Mouse (Mus musculus): ENCODE measurements around the gene Ldlrad3.

The Ldlrad3 gene

GRCm38 (mm10) chr2:101973810-101974209 lies 212.4 kb downstream of the Ldlrad3 start:
- DNase-seq (ENCODE audit: extremely low read depth, low read depth, low spot score): no peak

DNA sequence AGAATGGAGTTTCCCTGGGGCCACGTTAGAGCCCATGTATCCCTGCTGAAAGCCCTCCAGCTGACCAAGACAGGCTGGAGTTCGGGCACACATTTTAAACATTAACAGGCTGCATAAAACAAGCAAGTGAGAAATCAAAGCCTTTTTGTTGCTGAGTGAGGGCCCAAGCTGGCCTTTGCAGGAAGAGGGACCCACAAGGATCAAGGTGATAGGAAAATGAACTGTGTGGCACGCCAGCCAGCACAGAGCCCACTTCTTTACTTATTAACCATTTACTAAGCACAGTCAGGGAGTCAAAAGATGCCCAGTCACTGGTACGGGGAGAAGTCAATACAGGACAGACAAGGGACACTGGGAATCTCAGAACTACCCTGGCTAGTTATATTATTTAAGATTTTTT lies 218.6 kb downstream of the Ldlrad3 start:
- DNase-seq (ENCODE audit: extremely low read depth, low read depth, low spot score): no peak

DNA sequence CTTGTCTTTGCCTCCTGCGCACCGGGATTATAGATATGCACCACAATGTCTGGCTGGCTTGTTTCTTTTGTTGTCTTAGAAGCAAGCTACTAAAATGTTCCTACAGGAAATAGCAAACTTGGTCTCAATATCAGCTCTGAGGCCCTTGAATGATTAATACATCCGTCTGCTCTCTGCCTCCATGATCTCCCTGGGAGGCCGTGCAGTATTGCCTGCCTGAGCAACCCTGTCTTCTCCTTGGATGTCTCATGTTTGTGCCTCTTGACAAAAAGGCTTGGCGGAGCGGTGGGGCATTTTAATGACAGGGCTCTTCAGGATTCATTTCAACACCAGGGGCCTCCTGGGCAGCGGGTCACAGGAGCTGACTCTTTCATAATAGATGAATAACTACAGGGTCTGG lies 219.0 kb downstream of the Ldlrad3 start:
- DNase-seq (ENCODE audit: extremely low read depth, low read depth, low spot score): no peak

DNA sequence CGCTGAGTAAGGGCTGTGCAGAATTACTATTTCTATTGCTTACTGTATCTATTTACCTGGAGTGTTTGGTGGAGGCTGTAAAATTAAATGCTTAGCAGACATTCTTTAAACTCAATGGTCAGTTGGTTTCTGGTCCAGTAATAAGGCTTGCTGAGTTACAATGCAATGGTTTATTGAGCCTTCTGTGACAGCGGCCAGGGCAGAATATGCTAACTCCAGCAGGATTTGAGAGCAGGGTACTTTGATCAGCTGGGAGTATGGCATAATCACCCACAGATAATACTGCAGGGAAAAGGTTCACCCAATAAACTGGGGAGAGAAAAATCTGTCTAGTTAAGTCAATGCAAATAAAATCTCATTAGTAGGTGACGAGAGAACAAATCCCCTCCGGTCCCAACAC lies 220.2 kb downstream of the Ldlrad3 start:
- no peak for DNase-seq (ENCODE audit: extremely low read depth, low read depth, low spot score)

DNA sequence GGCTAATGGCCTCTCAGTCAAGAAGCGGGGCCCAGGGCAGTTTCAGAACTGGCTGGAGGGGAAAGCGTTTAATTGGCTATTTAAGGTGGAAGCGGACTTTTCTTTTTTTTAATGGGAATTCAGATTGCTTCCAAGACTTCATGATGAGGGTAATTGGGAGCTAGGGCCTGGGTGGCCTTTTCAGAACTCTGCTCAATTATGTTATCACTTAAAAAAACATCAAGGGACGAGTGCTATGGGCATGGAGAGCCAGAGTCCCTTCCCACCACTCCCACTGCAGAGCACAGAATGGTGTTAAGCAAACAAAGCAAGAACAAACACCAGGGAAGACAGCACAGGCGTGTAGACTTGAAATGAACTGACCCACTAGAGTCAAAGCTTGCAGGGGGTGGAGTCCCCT lies 220.7 kb downstream of the Ldlrad3 start:
- DNase-seq (ENCODE audit: extremely low read depth, low read depth, low spot score): no peak

DNA sequence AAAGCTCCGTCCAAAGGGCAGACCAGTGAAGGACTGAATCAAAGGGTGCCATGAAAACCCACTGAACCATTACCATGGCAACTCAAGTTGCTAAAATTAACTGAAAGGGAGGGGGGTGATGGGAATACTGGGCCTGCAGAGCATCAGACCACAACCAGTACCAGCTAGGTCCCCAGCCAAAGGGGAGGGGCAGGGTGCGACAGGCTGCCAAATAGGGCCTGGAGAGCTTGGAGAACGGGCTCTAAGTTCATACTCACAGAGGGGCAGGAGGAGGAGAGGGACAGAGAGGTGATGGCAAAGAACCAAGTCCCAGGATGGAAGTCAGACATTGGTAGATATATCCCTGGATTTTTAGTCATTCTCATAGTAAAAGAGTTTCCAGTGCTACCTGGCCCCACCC lies 222.8 kb downstream of the Ldlrad3 start:
- no peak for DNase-seq (ENCODE audit: extremely low read depth, low read depth, low spot score)

GRCm38 (mm10) chr2:101962349-101962748 lies 223.8 kb downstream of the Ldlrad3 start:
- DNase-seq (ENCODE audit: extremely low read depth, low read depth, low spot score): no peak

- DNase-seq (ENCODE audit: extremely low read depth, low read depth, low spot score): no peak
Observed at GRCm38 (mm10) chr2:101961391-101961790, 224.8 kb downstream of the Ldlrad3 start.

GRCm38 (mm10) chr2:101960658-101961057 lies 225.5 kb downstream of the Ldlrad3 start:
- DNase-seq (ENCODE audit: extremely low read depth, low read depth, low spot score): no peak

DNA sequence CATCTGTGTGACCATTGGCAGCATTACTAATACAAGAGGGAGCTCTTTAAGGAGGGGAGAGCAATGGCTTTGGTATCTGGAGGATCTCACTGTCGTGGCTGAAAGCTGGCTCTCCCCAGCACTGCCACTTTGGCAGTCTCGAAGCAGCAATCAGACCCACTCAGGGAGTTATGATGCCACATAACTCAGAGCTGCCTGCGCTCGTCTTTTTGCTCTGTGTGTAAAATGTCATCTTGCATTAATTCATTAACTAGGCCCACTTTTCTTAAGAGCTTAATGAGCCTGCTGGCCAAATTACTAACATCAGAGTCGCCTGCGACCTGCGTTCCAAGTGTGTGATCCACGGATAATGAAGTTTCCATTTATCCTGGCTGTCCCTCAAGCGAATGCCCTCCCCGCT lies 230.1 kb downstream of the Ldlrad3 start:
- no peak for DNase-seq (ENCODE audit: extremely low read depth, low read depth, low spot score)

DNA sequence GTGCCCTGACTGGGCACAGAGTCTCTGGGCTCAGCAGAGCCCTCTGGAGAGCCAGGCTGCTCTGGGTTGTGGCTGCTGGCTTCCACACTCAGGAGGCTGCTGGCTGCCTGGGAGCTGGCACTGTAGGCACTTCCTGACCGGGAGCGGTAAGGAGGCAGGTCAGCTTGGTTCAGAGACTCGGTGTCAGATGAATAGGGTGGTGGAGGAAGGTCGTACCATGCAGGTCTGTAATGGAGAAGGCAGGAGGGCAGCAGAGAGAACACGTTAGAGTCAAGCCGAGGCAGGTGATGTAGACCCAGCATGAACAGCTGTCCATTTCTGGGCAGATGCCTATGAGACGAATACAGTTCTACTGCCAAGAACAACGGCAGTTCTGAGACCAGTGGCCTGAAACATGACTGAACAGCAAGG lies 233.2 kb downstream of the Ldlrad3 start:
- DNase-seq (ENCODE audit: extremely low read depth, low read depth, low spot score): no peak

GRCm38 (mm10) chr2:101950716-101951520 lies 235.3 kb downstream of the Ldlrad3 start:
- no peak for DNase-seq (ENCODE audit: extremely low read depth, low read depth, low spot score)

- DNase-seq (ENCODE audit: extremely low read depth, low read depth, low spot score): no peak
Observed at GRCm38 (mm10) chr2:101935006-101935405, 251.2 kb downstream of the Ldlrad3 start.

- no peak for DNase-seq (ENCODE audit: extremely low read depth, low read depth, low spot score)
Observed at GRCm38 (mm10) chr2:101933301-101933700, 252.9 kb downstream of the Ldlrad3 start.

DNA sequence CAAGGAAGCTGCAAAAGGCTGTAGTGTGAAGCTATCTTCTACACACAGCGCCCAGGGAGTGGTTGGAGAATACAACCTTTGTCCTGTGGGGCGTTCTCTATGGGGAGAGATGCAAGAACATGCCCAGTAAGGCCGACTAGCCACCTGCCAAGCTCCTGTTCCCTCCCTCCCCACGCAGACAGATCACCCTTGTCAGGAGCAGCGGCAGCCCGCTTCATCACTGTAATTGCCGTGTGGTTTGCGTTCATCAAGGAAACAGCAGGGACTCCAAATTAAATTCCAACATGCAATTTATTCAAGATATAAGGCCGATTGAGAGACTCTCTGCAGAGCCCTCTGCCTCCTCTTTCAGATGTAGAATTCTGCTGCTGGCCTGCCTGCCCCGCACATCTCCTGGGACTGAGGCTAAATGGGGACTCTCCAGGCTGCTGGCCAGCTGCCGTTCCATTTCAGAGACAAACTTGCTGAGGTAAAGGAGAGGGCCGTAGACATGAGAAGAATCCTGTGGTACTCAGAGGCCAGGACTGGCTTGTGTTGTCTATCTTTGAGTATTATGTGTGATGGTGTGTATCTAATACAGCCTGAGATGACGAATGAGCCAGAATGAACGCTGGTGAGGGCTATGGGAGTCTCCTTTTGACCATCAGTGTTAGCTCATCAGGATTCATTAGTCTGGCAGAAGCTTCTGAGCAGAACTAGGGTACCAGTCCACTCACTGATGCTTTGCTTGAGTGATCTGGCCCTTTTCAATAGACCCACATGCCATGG lies 253.8 kb downstream of the Ldlrad3 start:
- no peak for DNase-seq (ENCODE audit: extremely low read depth, low read depth, low spot score)

DNA sequence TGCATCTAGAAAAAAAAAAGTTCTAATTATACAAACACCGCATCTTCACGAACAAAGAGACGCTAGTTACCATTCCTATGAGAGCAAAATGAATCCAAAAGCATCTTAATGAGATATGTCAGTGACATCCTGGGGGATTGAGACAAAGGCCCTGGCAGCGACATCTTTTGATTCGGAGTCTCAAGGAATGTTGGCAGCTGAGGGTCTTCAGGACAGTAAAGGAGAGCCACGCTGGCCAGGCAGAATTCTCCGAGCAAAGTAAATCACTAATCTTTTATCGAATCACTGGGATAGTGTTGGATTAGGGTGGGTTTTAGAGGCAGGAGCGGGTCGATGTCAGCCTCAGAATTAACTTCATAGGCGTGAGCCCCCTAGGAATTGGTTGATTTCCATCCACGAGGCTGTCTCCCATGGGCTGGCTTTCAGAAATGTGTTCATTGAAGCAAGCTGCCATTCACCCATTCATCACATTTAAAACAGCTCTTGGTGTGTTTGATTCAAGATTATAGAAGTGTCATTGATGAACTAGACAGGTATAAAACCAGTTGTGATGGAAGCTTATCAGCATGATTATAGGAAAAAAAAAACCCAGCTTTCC lies 260.5 kb downstream of the Ldlrad3 start:
- no peak for DNase-seq (ENCODE audit: extremely low read depth, low read depth, low spot score)

- no peak for DNase-seq (ENCODE audit: extremely low read depth, low read depth, low spot score)
Observed at GRCm38 (mm10) chr2:101925183-101925582, 261.0 kb downstream of the Ldlrad3 start.

- DNase-seq (ENCODE audit: extremely low read depth, low read depth, low spot score): no peak
Observed at GRCm38 (mm10) chr2:101923181-101923580, 263.0 kb downstream of the Ldlrad3 start.

- no peak for DNase-seq (ENCODE audit: extremely low read depth, low read depth, low spot score)
Observed at GRCm38 (mm10) chr2:101922302-101922701, 263.9 kb downstream of the Ldlrad3 start.

DNA sequence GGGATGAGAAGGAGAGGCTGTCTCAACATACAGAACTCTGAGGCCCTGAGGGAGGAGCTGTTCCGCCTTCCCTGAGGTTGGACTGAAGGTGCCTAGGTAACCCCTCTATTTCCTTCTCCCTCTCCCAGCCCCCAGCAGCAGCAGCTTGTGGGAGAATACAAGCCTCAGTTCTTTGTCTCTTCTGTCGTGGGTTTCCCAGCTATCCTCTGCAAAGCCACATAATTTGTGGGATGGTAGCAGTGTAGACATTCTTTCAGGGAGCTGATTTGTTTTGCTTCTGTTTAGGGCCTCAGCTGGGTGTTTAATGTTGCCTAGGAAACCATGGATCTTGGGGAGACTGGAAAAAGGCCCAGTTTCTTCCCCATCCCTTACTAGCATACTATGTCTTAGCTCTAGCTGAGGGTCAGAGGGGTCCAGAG lies 266.0 kb downstream of the Ldlrad3 start:
- DNase-seq (ENCODE audit: extremely low read depth, low read depth, low spot score): no peak

- DNase-seq (ENCODE audit: extremely low read depth, low read depth, low spot score): no peak
Observed at GRCm38 (mm10) chr2:101918518-101918917, 267.7 kb downstream of the Ldlrad3 start.

Measured in fat pad, adult 2 months (tissue).